16 mouse cellular contexts compared by ENCODE assay signal in genomic region chr16:74227285-74227684, GRCm38 (mm10).
DNase-seq lines count a peak whose midpoint lies in the region; ATAC-seq and TF ChIP-seq lines count a peak whose summit lies in the region.
"Had no signal": no experiment of that assay in that cellular context is flagged by ENCODE, and none has a peak within 500 bp of the region (broad histone marks: within the 10 kb centered on the region; RNA-seq: fewer than 3 reads in every experiment).

No protein-coding gene starts in this region.

- no peak overlapping the region for H3K27ac ChIP-seq in hindbrain, postnatal 0 days
- no peak overlapping the region for H3K27ac ChIP-seq in hindbrain, embryonic 12.5 days
- H3K27ac ChIP-seq in lung, postnatal 0 days (ENCODE audit: low read length) = no peak overlapping the region
- H3K27ac ChIP-seq: embryonic facial prominence, embryonic 12.5 days; forebrain, embryonic 13.5 days; heart, embryonic 13.5 days; hindbrain, embryonic 14.5 days; liver, embryonic 13.5 days; neural tube, embryonic 13.5 days had no signal

- no peak overlapping the region for H3K4me3 ChIP-seq in hindbrain, postnatal 0 days (ENCODE audit: low read length)
- H3K4me3 ChIP-seq in hindbrain, embryonic 12.5 days = no peak overlapping the region
- H3K4me3 ChIP-seq in lung, postnatal 0 days (ENCODE audit: low read depth, low read length) = no peak overlapping the region
- H3K4me3 ChIP-seq: embryonic facial prominence, embryonic 12.5 days; forebrain, embryonic 13.5 days; heart, embryonic 13.5 days; liver, embryonic 13.5 days; neural tube, embryonic 13.5 days had no signal

- TF ChIP-seq POLR2A in brain, embryonic 14.5 days (IDR thresholded peaks at IDR 0.05; ENCODE audit: borderline replicate concordance, extremely low read depth, insufficient read depth, insufficient read length, poor library complexity, severe bottlenecking) = no peak

- H3K9ac ChIP-seq in hindbrain, postnatal 0 days (replicated peaks; ENCODE audit: low read length) = no peak overlapping the region
- no peak overlapping the region for H3K9ac ChIP-seq in hindbrain, embryonic 12.5 days
- H3K9ac ChIP-seq in lung, postnatal 0 days (replicated peaks; ENCODE audit: low read depth) = no peak overlapping the region
- H3K9ac ChIP-seq: embryonic facial prominence, embryonic 12.5 days; forebrain, embryonic 13.5 days; heart, embryonic 13.5 days; hindbrain, embryonic 14.5 days; liver, embryonic 13.5 days; neural tube, embryonic 13.5 days had no signal

- H3K36me3 ChIP-seq in hindbrain, postnatal 0 days (ENCODE audit: insufficient read depth, low read length) = no peaks in the 10 kb centered on the region
- no peaks in the 10 kb centered on the region for H3K36me3 ChIP-seq in hindbrain, embryonic 12.5 days
- H3K36me3 ChIP-seq in lung, postnatal 0 days (ENCODE audit: insufficient read depth, low read length) = no peaks in the 10 kb centered on the region
- H3K36me3 ChIP-seq: embryonic facial prominence, embryonic 12.5 days; heart, embryonic 13.5 days; liver, embryonic 13.5 days; neural tube, embryonic 13.5 days had no signal

- H3K27me3 ChIP-seq in hindbrain, postnatal 0 days (ENCODE audit: insufficient read depth, low read length) = no peaks in the 10 kb centered on the region
- no peaks in the 10 kb centered on the region for H3K27me3 ChIP-seq in hindbrain, embryonic 12.5 days
- H3K27me3 ChIP-seq in lung, postnatal 0 days (replicated peaks; ENCODE audit: insufficient read depth, low read length) = no peaks in the 10 kb centered on the region
- H3K27me3 ChIP-seq: embryonic facial prominence, embryonic 12.5 days; forebrain, embryonic 13.5 days; heart, embryonic 13.5 days; liver, embryonic 13.5 days; neural tube, embryonic 13.5 days; Patski had no signal

- H3K9me3 ChIP-seq in hindbrain, postnatal 0 days (ENCODE audit: low read length) = no peaks in the 10 kb centered on the region
- no peaks in the 10 kb centered on the region for H3K9me3 ChIP-seq in hindbrain, embryonic 12.5 days (replicated peaks)
- H3K9me3 ChIP-seq in lung, postnatal 0 days (ENCODE audit: low read length) = no peaks in the 10 kb centered on the region
- H3K9me3 ChIP-seq: embryonic facial prominence, embryonic 12.5 days; forebrain, embryonic 13.5 days; heart, embryonic 13.5 days; liver, embryonic 13.5 days had no signal

- H3K4me2 ChIP-seq in hindbrain, postnatal 0 days (ENCODE audit: low read depth, low read length) = no peak overlapping the region
- H3K4me2 ChIP-seq in hindbrain, embryonic 12.5 days (replicated peaks) = no peak overlapping the region
- no peak overlapping the region for H3K4me2 ChIP-seq in lung, postnatal 0 days (replicated peaks; ENCODE audit: low read depth, low read length)
- H3K4me2 ChIP-seq: embryonic facial prominence, embryonic 12.5 days; forebrain, embryonic 13.5 days; heart, embryonic 13.5 days; hindbrain, embryonic 14.5 days; liver, embryonic 13.5 days; neural tube, embryonic 13.5 days had no signal

- no peaks in the 10 kb centered on the region for H3K4me1 ChIP-seq in hindbrain, postnatal 0 days (ENCODE audit: insufficient read depth, low read length)
- no peaks in the 10 kb centered on the region for H3K4me1 ChIP-seq in hindbrain, embryonic 12.5 days
- no peaks in the 10 kb centered on the region for H3K4me1 ChIP-seq in lung, postnatal 0 days (ENCODE audit: insufficient read depth, low read depth, low read length)
- H3K4me1 ChIP-seq: embryonic facial prominence, embryonic 12.5 days; heart, embryonic 13.5 days; liver, embryonic 13.5 days; neural tube, embryonic 13.5 days had no signal

- peak; percentile 55 for DNase-seq in hindbrain, postnatal 0 days (ENCODE audit: low spot score)
- peak; percentile 37 for DNase-seq in lung, postnatal 0 days (ENCODE audit: low spot score)
- no peak for DNase-seq in lung, postnatal 25 days (ENCODE audit: low spot score)
- peak; percentile 44 for DNase-seq in brain, embryonic 14.5 days (ENCODE audit: low read depth)
- DNase-seq in retina, postnatal 7 days (ENCODE audit: low read depth, low spot score) = peak; percentile 14
- no peak for DNase-seq in thymus, postnatal 36 days
- DNase-seq: cerebellum, adult 8-10 months; gastrocnemius, postnatal 10 days; liver, embryonic 13.5 days had no signal

- no peak for ATAC-seq in hindbrain, postnatal 0 days
- no peak for ATAC-seq in hindbrain, embryonic 12.5 days (ENCODE audit: low FRiP score)
- no peak for ATAC-seq in lung, postnatal 0 days
- ATAC-seq: forebrain, embryonic 13.5 days; Patski had no signal

- no peak for TF ChIP-seq EP300 in lung, postnatal 0 days (IDR thresholded peaks at IDR 0.05)

- peak; percentile 44 for TF ChIP-seq CTCF in hindbrain, postnatal 0 days (IDR thresholded peaks at IDR 0.05; ENCODE audit: low read depth)
- peak; percentile 49 for TF ChIP-seq CTCF in lung, postnatal 0 days (IDR thresholded peaks at IDR 0.05)
- no peak for TF ChIP-seq CTCF in brain, embryonic 14.5 days (IDR thresholded peaks at IDR 0.05; ENCODE audit: borderline replicate concordance, extremely low read depth, insufficient read depth, insufficient read length)

Comparison
In these comparisons a context has a peak if more than half of its experiments do, and no peak if none do; other contexts are left out.
1. DNase-seq: peak in hindbrain, postnatal 0 days (single experiment), lung, postnatal 0 days (single experiment), brain, embryonic 14.5 days (single experiment) and retina, postnatal 7 days (single experiment); none in lung, postnatal 25 days (single experiment) and thymus, postnatal 36 days (0 of 2).